Mouse (Mus musculus) E14TG2a.4 (cell line): Measurements from ENCODE around the gene Lrwd1.

Source experiments
- H3K27me3 ChIP-seq: 2 replicates; pipeline ENCODE4 v1.6.1; 2014; ENCODE audit warnings: low read length, control low read depth; ENCODE audit not compliant: insufficient read depth
- H3K36me3 ChIP-seq: 2 replicates; pipeline ENCODE4 v1.6.1; 2014; ENCODE audit warnings: low read length, control low read depth; ENCODE audit not compliant: insufficient read depth
- H3K4me1 ChIP-seq: replicated peaks from 2 replicates; pipeline ENCODE4 v1.6.1; 2014; ENCODE audit warnings: low read depth, low read length, control low read depth
- H3K4me3 ChIP-seq: replicated peaks from 2 replicates; pipeline ENCODE4 v1.5.1; 2014; ENCODE audit warnings: mild to moderate bottlenecking, low read length
- H3K9me3 ChIP-seq: 2 replicates; pipeline ENCODE4 v1.6.1; 2014; ENCODE audit warnings: low read length, control low read depth
- CTCF ChIP-seq: conservative IDR thresholded peaks from 2 replicates; pipeline ENCODE4 v1.5.1; 2014; ENCODE audit warnings: low read length
- NANOG ChIP-seq: IDR thresholded peaks from 2 replicates; pipeline ENCODE4 v1.6.1; 2014; ENCODE audit warnings: borderline replicate concordance, low read length, mixed read lengths
- POU5F1 ChIP-seq: IDR thresholded peaks from 2 replicates; pipeline ENCODE4 v1.6.1; 2014; ENCODE audit warnings: low read length, borderline replicate concordance

Lrwd1 gene

DNA sequence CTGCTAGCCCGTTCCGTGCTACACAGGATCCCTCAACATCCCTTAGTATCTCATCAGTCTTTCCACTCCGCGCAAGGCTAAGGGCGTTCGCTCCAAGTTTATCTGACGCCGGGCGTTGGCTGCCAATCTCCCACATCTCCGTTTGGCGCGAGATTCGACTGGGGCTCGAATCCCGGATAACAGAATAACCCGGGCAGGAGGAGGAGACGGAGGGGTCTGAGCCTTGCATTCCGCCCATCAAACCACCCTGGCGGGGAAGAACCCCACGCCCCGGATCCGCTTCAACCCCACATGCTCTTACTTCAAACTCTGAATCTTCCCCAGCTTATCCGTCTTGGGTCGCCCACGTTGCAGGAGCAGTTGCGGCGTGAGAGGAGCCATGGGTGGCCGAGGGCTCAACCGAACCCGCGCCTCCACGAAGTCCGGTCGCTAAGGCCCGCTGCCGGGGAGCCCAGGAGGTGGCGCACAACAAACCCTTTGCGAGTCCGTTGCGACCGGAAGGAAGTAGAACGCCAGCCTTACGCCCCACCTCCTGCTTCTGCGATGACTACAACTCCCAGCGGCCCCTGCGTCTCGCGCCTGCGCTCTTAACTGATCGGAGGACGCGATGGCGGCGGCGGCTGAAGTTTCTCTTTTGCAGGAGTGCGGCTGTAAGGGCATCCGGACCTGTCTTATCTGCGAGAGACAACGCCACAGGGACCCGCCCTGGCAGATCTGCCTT is at the start of gene Lrwd1, which contains the start of gene Alkbh4:
TSS of gene Lrwd1 (minus strand) at position 504 of the 721 bp plus-strand sequence.
TSS of gene Alkbh4 (plus strand) at position 576 of the 721 bp plus-strand sequence.
- no peak for TF ChIP-seq NANOG
- no peak for TF ChIP-seq CTCF
- peaks cover 69% of the 10 kb centered on the region for H3K36me3 ChIP-seq
- H3K4me1 ChIP-seq: peaks cover 76% of the 10 kb centered on the region
- H3K4me3 ChIP-seq: peak within 1 kb of the TSS; percentile 91
- H3K9me3 ChIP-seq: no peaks in the 10 kb centered on the region
- H3K27me3 ChIP-seq: no peaks in the 10 kb centered on the region

- Histone ChIP-seq H3K9me3 (no peaks in the 10 kb centered on the region), H3K36me3 (peaks cover 95% of the 10 kb centered on the region), H3K4me3 (no peak overlapping the region), H3K4me1 (peaks cover 59% of the 10 kb centered on the region), H3K27me3 (no peaks in the 10 kb centered on the region)
- TF ChIP-seq NANOG: no peak
- no peak for TF ChIP-seq POU5F1
- 0 out of 2 replicates have a peak, but pooled peaks have one; percentile 5 for TF ChIP-seq CTCF
Measured at GRCm38 (mm10) chr5:136183766-136184165, 47.9 kb upstream of the Lrwd1 start.

GRCm38 (mm10) chr5:136182830-136183229 is 47.0 kb upstream of the Lrwd1 start:
- H3K27me3 ChIP-seq: no peaks in the 10 kb centered on the region
- TF ChIP-seq POU5F1 (no peak), CTCF (no peak), NANOG (no peak)

DNA sequence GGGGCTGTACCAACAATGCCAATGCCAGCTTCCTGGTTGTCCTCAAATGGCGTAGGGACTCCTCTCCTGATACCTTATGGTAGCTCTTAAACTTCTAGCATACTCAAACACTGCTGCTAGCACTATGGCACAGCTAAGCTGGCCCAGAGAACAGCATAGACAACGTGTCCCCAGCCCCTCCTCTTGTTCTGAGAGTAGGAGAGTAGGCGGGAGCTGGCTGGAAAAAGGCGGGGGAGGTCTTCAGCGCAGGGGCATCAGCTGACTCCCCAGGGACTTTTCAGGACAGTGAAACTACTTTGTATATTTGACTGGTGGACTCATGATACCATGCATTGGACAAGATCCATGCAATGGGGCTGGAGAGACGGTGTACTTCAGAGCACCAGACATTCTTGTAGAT is 46.2 kb upstream of the Lrwd1 start:
- peaks cover 97% of the 10 kb centered on the region for H3K36me3 ChIP-seq
- H3K4me3 ChIP-seq: no peak overlapping the region
- no peak for TF ChIP-seq NANOG
- no peak for TF ChIP-seq CTCF
- TF ChIP-seq POU5F1: no peak
- H3K4me1 ChIP-seq: peaks cover 76% of the 10 kb centered on the region
- H3K27me3 ChIP-seq: no peaks in the 10 kb centered on the region
- H3K9me3 ChIP-seq: no peaks in the 10 kb centered on the region

More at GRCm38 (mm10) chr5:136182830-136183229, 47.0 kb upstream of the Lrwd1 start:
- no peak overlapping the region for H3K4me3 ChIP-seq
- H3K36me3 ChIP-seq: peaks cover 95% of the 10 kb centered on the region
- peaks cover 68% of the 10 kb centered on the region for H3K4me1 ChIP-seq
- H3K9me3 ChIP-seq: no peaks in the 10 kb centered on the region

GRCm38 (mm10) chr5:136181197-136181596 is 45.3 kb upstream of the Lrwd1 start:
- Histone ChIP-seq H3K4me1 (peaks cover 75% of the 10 kb centered on the region), H3K9me3 (no peaks in the 10 kb centered on the region), H3K36me3 (peaks cover 91% of the 10 kb centered on the region), H3K27me3 (no peaks in the 10 kb centered on the region), H3K4me3 (no peak overlapping the region)
- no peak for TF ChIP-seq NANOG
- no peak for TF ChIP-seq CTCF
- TF ChIP-seq POU5F1: no peak

DNA sequence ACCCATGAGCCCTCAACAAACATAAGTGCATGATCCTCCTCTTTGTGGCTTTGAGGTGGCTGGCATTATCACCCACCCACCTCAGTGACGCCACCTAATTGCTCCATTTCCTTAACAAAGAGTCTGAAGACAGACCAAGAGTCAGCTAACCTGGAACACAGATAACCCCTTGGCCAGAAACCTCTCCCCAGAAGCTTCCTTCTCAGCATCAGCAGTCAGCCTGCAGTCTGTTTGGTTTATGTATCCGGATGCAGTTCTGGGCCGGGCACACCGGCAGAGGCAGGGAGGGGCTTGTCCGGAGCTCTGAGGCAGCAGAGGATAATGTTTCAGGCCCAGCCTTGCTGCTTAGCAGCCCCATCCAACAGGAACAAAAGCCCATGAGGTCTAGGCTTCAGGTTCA is 43.7 kb upstream of the Lrwd1 start:
- H3K4me3 ChIP-seq: 0 out of 2 replicates have a peak overlapping the region, but pooled peaks have one; percentile 0
- no peaks in the 10 kb centered on the region for H3K9me3 ChIP-seq
- TF ChIP-seq POU5F1 (no peak), NANOG (no peak), CTCF (no peak)
- no peaks in the 10 kb centered on the region for H3K27me3 ChIP-seq
- peaks cover 75% of the 10 kb centered on the region for H3K36me3 ChIP-seq
- H3K4me1 ChIP-seq: peaks cover 65% of the 10 kb centered on the region

GRCm38 (mm10) chr5:136173606-136174463 is 38.0 kb upstream of the Lrwd1 start:
- no peak overlapping the region for H3K4me3 ChIP-seq
- peaks cover 60% of the 10 kb centered on the region for H3K4me1 ChIP-seq
- TF ChIP-seq POU5F1 (no peak), CTCF (no peak), NANOG (no peak)
- peaks cover 21% of the 10 kb centered on the region for H3K36me3 ChIP-seq
- peaks cover 15% of the 10 kb centered on the region for H3K27me3 ChIP-seq
- peaks cover 5% of the 10 kb centered on the region for H3K9me3 ChIP-seq

GRCm38 (mm10) chr5:136172939-136173338 is 37.1 kb upstream of the Lrwd1 start:
- peaks cover 15% of the 10 kb centered on the region for H3K27me3 ChIP-seq
- no peak overlapping the region for H3K4me3 ChIP-seq
- peaks cover 12% of the 10 kb centered on the region for H3K36me3 ChIP-seq
- H3K4me1 ChIP-seq: peaks cover 51% of the 10 kb centered on the region
- TF ChIP-seq POU5F1: no peak
- peaks cover 10% of the 10 kb centered on the region for H3K9me3 ChIP-seq
